Mouse (Mus musculus) R1 (cell line): ENCODE data around the gene Enox1.

Source experiments
- DNase-seq: peaks from one replicate; pipeline ENCODE4 v3.0.0-alpha.2; 2018; ENCODE audit warnings: low read depth, low spot score

Gene Enox1

GRCm38 (mm10) chr14:77670945-77671344 is 514.4 kb downstream of the Enox1 start:
- DNase-seq = no peak

GRCm38 (mm10) chr14:77671961-77672360 is 515.4 kb downstream of the Enox1 start:
- DNase-seq = no peak

GRCm38 (mm10) chr14:77673138-77673537 is 516.6 kb downstream of the Enox1 start:
- no peak for DNase-seq

- DNase-seq = no peak
Measured at GRCm38 (mm10) chr14:77677951-77678350, 521.4 kb downstream of the Enox1 start.

- DNase-seq = peak; percentile 14
Measured at GRCm38 (mm10) chr14:77679877-77680276, 523.3 kb downstream of the Enox1 start.

GRCm38 (mm10) chr14:77682888-77683555 is 526.5 kb downstream of the Enox1 start:
- no peak for DNase-seq

GRCm38 (mm10) chr14:77689816-77690215 is 533.3 kb downstream of the Enox1 start:
- DNase-seq = peak; percentile 59

- DNase-seq = no peak
Measured at GRCm38 (mm10) chr14:77705006-77705405, 548.4 kb downstream of the Enox1 start.

- DNase-seq = no peak
Measured at GRCm38 (mm10) chr14:77706511-77707246, 550.1 kb downstream of the Enox1 start.

GRCm38 (mm10) chr14:77707279-77707678 is 550.7 kb downstream of the Enox1 start:
- peak; percentile 38 for DNase-seq

GRCm38 (mm10) chr14:77708354-77709150 is 552.0 kb downstream of the Enox1 start:
- peak; percentile 54 for DNase-seq

- no peak for DNase-seq
Measured at GRCm38 (mm10) chr14:77714931-77715535, 558.5 kb downstream of the Enox1 start.

GRCm38 (mm10) chr14:77716981-77717380 is 560.4 kb downstream of the Enox1 start:
- peak; percentile 29 for DNase-seq

GRCm38 (mm10) chr14:77718814-77719213 is 562.3 kb downstream of the Enox1 start:
- no peak for DNase-seq

GRCm38 (mm10) chr14:77738056-77738455 is 581.5 kb downstream of the Enox1 start:
- no peak for DNase-seq

GRCm38 (mm10) chr14:77738751-77739365 is 582.3 kb downstream of the Enox1 start:
- no peak for DNase-seq

- no peak for DNase-seq
Measured at GRCm38 (mm10) chr14:77739376-77739775, 582.8 kb downstream of the Enox1 start.

GRCm38 (mm10) chr14:77744638-77745240 is 588.2 kb downstream of the Enox1 start:
- no peak for DNase-seq

GRCm38 (mm10) chr14:77748920-77749319 is 592.4 kb downstream of the Enox1 start:
- DNase-seq = no peak
